In genomic region chr2:29835391-29835899, GRCm38 (mm10) we compare ENCODE assay signal across 14 mouse cellular contexts. TPM values are rescaled to one million over a fixed set of nuclear protein-coding genes. Genes with fewer than 3 reads are reported as not detected.
DNase-seq lines count a peak whose midpoint lies in the region; ATAC-seq and TF ChIP-seq lines count a peak whose summit lies in the region.
"Had no signal": no experiment of that assay in that cellular context is flagged by ENCODE, and none has a peak within 500 bp of the region (broad histone marks: within the 10 kb centered on the region; RNA-seq: fewer than 3 reads in every experiment).

No protein-coding gene starts in this region.

- H3K4me2 ChIP-seq in kidney, postnatal 0 days (ENCODE audit: low read length) = no peak overlapping the region
- no peak overlapping the region for H3K4me2 ChIP-seq in kidney, embryonic 14.5 days (replicated peaks; ENCODE audit: low read depth, low read length)
- no peak overlapping the region for H3K4me2 ChIP-seq in hindbrain, embryonic 15.5 days
- H3K4me2 ChIP-seq in neural tube, embryonic 12.5 days (replicated peaks) = peak overlapping the region; percentile 31; the same call in 1 of the 2 replicates
- H3K4me2 ChIP-seq: heart, embryonic 13.5 days had no signal

- H3K9ac ChIP-seq in kidney, postnatal 0 days (ENCODE audit: low read depth, low read length) = no peak overlapping the region
- no peak overlapping the region for H3K9ac ChIP-seq in kidney, embryonic 14.5 days (ENCODE audit: low read depth, low read length)
- no peak overlapping the region for H3K9ac ChIP-seq in hindbrain, embryonic 15.5 days
- H3K9ac ChIP-seq in neural tube, embryonic 12.5 days = 0 out of 2 replicates have a peak overlapping the region, but pooled peaks have one; percentile 13
- H3K9ac ChIP-seq: heart, embryonic 13.5 days had no signal

- no peak for TF ChIP-seq POLR2A in cortical plate, adult 2 months (IDR thresholded peaks at IDR 0.05; ENCODE audit: extremely low read depth, insufficient read depth, low read length)

- no peaks in the 10 kb centered on the region for H3K4me1 ChIP-seq in kidney, postnatal 0 days (replicated peaks; ENCODE audit: insufficient read depth, low read length)
- H3K4me1 ChIP-seq in kidney, embryonic 14.5 days (ENCODE audit: control insufficient read depth, insufficient read depth, low read length) = no peaks in the 10 kb centered on the region
- no peaks in the 10 kb centered on the region for H3K4me1 ChIP-seq in cortical plate, adult 2 months (ENCODE audit: control insufficient read depth, insufficient read depth, low read length)
- peaks cover 20% of the 10 kb centered on the region for H3K4me1 ChIP-seq in hindbrain, embryonic 15.5 days (replicated peaks)
- peaks cover 40% of the 10 kb centered on the region for H3K4me1 ChIP-seq in neural tube, embryonic 12.5 days

- 0 out of 2 replicates have a peak, but pooled peaks have one; percentile 17 for ATAC-seq in kidney, postnatal 0 days (replicated peaks; ENCODE audit: low FRiP score, low read depth)
- no peak for ATAC-seq in kidney, embryonic 14.5 days (ENCODE audit: low FRiP score, low TSS enrichment)
- ATAC-seq in hindbrain, embryonic 15.5 days (ENCODE audit: low FRiP score, low read depth) = 0 out of 2 replicates have a peak, but pooled peaks have one; percentile 33
- ATAC-seq in neural tube, embryonic 12.5 days (ENCODE audit: low FRiP score, low read depth) = peak; percentile 46
- ATAC-seq: lung, postnatal 0 days had no signal

- peaks cover 29% of the 10 kb centered on the region for H3K36me3 ChIP-seq in kidney, postnatal 0 days (ENCODE audit: insufficient read depth, low read length)
- peaks cover 31% of the 10 kb centered on the region; the same call in 1 of the 2 replicates for H3K36me3 ChIP-seq in kidney, embryonic 14.5 days (ENCODE audit: control insufficient read depth, insufficient read depth, low read length)
- peaks cover 6% of the 10 kb centered on the region; the same call in 1 of the 2 replicates for H3K36me3 ChIP-seq in hindbrain, embryonic 15.5 days
- H3K36me3 ChIP-seq in neural tube, embryonic 12.5 days = peaks cover 10% of the 10 kb centered on the region

- no peak overlapping the region for H3K4me3 ChIP-seq in kidney, postnatal 0 days (replicated peaks; ENCODE audit: low read depth, low read length)
- H3K4me3 ChIP-seq in kidney, embryonic 14.5 days (ENCODE audit: low read length) = no peak overlapping the region
- no peak overlapping the region for H3K4me3 ChIP-seq in cortical plate, adult 2 months (ENCODE audit: insufficient read depth, low read length)
- H3K4me3 ChIP-seq in hindbrain, embryonic 15.5 days = no peak overlapping the region
- H3K4me3 ChIP-seq in neural tube, embryonic 12.5 days = no peak overlapping the region
- H3K4me3 ChIP-seq: gastrocnemius, adult 2 months; heart, embryonic 13.5 days; myocyte had no signal

- intact Hi-C loops in left cerebral cortex, postnatal 4 days (cut with DNase I) = no loop called here

- TF ChIP-seq CTCF in kidney, postnatal 0 days (IDR thresholded peaks at IDR 0.05; ENCODE audit: low read depth) = no peak
- no peak for TF ChIP-seq CTCF in cortical plate, adult 2 months (IDR thresholded peaks at IDR 0.05; ENCODE audit: extremely low read depth, insufficient read depth, low read length)

- 63% methylated on average over 2 of the region's 2 CpGs for WGBS in kidney, postnatal 0 days
- WGBS in kidney, embryonic 14.5 days = 52% methylated on average over 2 of the region's 2 CpGs
- WGBS in hindbrain, embryonic 15.5 days = 8% methylated on average over 2 of the region's 2 CpGs
- WGBS in neural tube, embryonic 12.5 days = 15% methylated on average over 2 of the region's 2 CpGs

- no peak for DNase-seq in kidney, postnatal 0 days (ENCODE audit: low spot score)
- no peak for DNase-seq in layer of hippocampus, adult 11-12 months (ENCODE audit: low spot score)
- DNase-seq in ovary, postnatal 14 days (ENCODE audit: low spot score) = no peak
- DNase-seq in left cerebral cortex, postnatal 4 days = no peak
- DNase-seq: cerebellum, adult 11 months; gastrocnemius, adult 2 months; kidney, postnatal 10 days had no signal

- no peak overlapping the region for H3K27ac ChIP-seq in kidney, postnatal 0 days
- H3K27ac ChIP-seq in kidney, embryonic 14.5 days (ENCODE audit: low read depth, low read length) = no peak overlapping the region
- H3K27ac ChIP-seq in cortical plate, adult 2 months (ENCODE audit: insufficient read depth, low read length) = peak overlapping the region; percentile 14
- H3K27ac ChIP-seq in hindbrain, embryonic 15.5 days (replicated peaks) = peak overlapping the region; percentile 58
- H3K27ac ChIP-seq in neural tube, embryonic 12.5 days = peak overlapping the region; percentile 75
- H3K27ac ChIP-seq: gastrocnemius, adult 2 months; heart, embryonic 13.5 days had no signal

- no peaks in the 10 kb centered on the region for H3K9me3 ChIP-seq in kidney, postnatal 0 days (replicated peaks; ENCODE audit: low read length)
- H3K9me3 ChIP-seq in kidney, embryonic 14.5 days (ENCODE audit: control insufficient read depth, low read length) = no peaks in the 10 kb centered on the region
- no peaks in the 10 kb centered on the region for H3K9me3 ChIP-seq in hindbrain, embryonic 15.5 days
- no peaks in the 10 kb centered on the region for H3K9me3 ChIP-seq in neural tube, embryonic 12.5 days
- H3K9me3 ChIP-seq: heart, embryonic 13.5 days had no signal

- H3K27me3 ChIP-seq in kidney, postnatal 0 days (ENCODE audit: insufficient read depth, low read length) = no peaks in the 10 kb centered on the region
- H3K27me3 ChIP-seq in kidney, embryonic 14.5 days (ENCODE audit: control insufficient read depth, insufficient read depth, low read length) = no peaks in the 10 kb centered on the region
- H3K27me3 ChIP-seq in hindbrain, embryonic 15.5 days = no peaks in the 10 kb centered on the region
- no peaks in the 10 kb centered on the region for H3K27me3 ChIP-seq in neural tube, embryonic 12.5 days (replicated peaks)
- H3K27me3 ChIP-seq: heart, embryonic 13.5 days had no signal

RNA-seq across cellular contexts. Expression of gene Urm1, which starts 15.6 kb away (rescaled TPM):
- polyA plus RNA-seq in kidney, postnatal 0 days (2015; fragmentation: Nextera tagmentation; extraction: Ambion mirVana) = 26.1 and 29.0 TPM in 2 replicates
- polyA plus RNA-seq in kidney, embryonic 14.5 days (2014; fragmentation: Nextera tagmentation; extraction: Ambion mirVana) = 27.3 and 29.2 TPM in 2 replicates
- 68.6 and 75.0 TPM in 2 replicates for polyA plus RNA-seq in cortical plate, adult 2 months (2012; rRNA removed)
- polyA plus RNA-seq in hindbrain, embryonic 15.5 days (2015; fragmentation: Nextera tagmentation; extraction: Ambion mirVana) = 25.8 and 27.8 TPM in 2 replicates
- polyA plus RNA-seq in neural tube, embryonic 12.5 days (2016; fragmentation: Nextera tagmentation; extraction: Ambion mirVana) = 17.2 and 19.2 TPM in 2 replicates
- total RNA-seq in left cerebral cortex, postnatal 4 days (2021) = 10 to 100 TPM; 46.1 to 51.1 TPM

RNA-seq across cellular contexts. Expression of gene Slc27a4, which starts 33.0 kb away (rescaled TPM):
- polyA plus RNA-seq in kidney, postnatal 0 days (2015; fragmentation: Nextera tagmentation; extraction: Ambion mirVana) = 15.0 and 15.5 TPM in 2 replicates
- 9.1 and 11.4 TPM in 2 replicates for polyA plus RNA-seq in kidney, embryonic 14.5 days (2014; fragmentation: Nextera tagmentation; extraction: Ambion mirVana)
- 74.2 and 77.1 TPM in 2 replicates for polyA plus RNA-seq in cortical plate, adult 2 months (2012; rRNA removed)
- polyA plus RNA-seq in hindbrain, embryonic 15.5 days (2015; fragmentation: Nextera tagmentation; extraction: Ambion mirVana) = 47.2 and 50.0 TPM in 2 replicates
- 32.7 and 34.7 TPM in 2 replicates for polyA plus RNA-seq in neural tube, embryonic 12.5 days (2016; fragmentation: Nextera tagmentation; extraction: Ambion mirVana)
- 10 to 100 TPM; 80.4 to 86.7 TPM for total RNA-seq in left cerebral cortex, postnatal 4 days (2021)

RNA-seq across cellular contexts. Expression of gene Cercam, which starts 33.5 kb away (rescaled TPM):
- 10.2 and 10.3 TPM in 2 replicates for polyA plus RNA-seq in kidney, postnatal 0 days (2015; fragmentation: Nextera tagmentation; extraction: Ambion mirVana)
- polyA plus RNA-seq in kidney, embryonic 14.5 days (2014; fragmentation: Nextera tagmentation; extraction: Ambion mirVana) = 8.9 and 15.6 TPM in 2 replicates
- 18.4 and 21.0 TPM in 2 replicates for polyA plus RNA-seq in cortical plate, adult 2 months (2012; rRNA removed)
- 22.1 and 25.9 TPM in 2 replicates for polyA plus RNA-seq in hindbrain, embryonic 15.5 days (2015; fragmentation: Nextera tagmentation; extraction: Ambion mirVana)
- 24.0 and 24.6 TPM in 2 replicates for polyA plus RNA-seq in neural tube, embryonic 12.5 days (2016; fragmentation: Nextera tagmentation; extraction: Ambion mirVana)
- 10 to 100 TPM; 17.5 to 19.0 TPM for total RNA-seq in left cerebral cortex, postnatal 4 days (2021)

RNA-seq across cellular contexts. Expression of gene Trub2, which starts 47.1 kb away (rescaled TPM):
- polyA plus RNA-seq in kidney, postnatal 0 days (2015; fragmentation: Nextera tagmentation; extraction: Ambion mirVana) = 24.1 and 25.9 TPM in 2 replicates
- polyA plus RNA-seq in kidney, embryonic 14.5 days (2014; fragmentation: Nextera tagmentation; extraction: Ambion mirVana) = 36.5 and 41.3 TPM in 2 replicates
- polyA plus RNA-seq in cortical plate, adult 2 months (2012; rRNA removed) = 37.6 and 40.0 TPM in 2 replicates
- polyA plus RNA-seq in hindbrain, embryonic 15.5 days (2015; fragmentation: Nextera tagmentation; extraction: Ambion mirVana) = 32.0 and 32.1 TPM in 2 replicates
- 44.4 and 44.7 TPM in 2 replicates for polyA plus RNA-seq in neural tube, embryonic 12.5 days (2016; fragmentation: Nextera tagmentation; extraction: Ambion mirVana)
- 10 to 100 TPM; 48.2 to 51.1 TPM for total RNA-seq in left cerebral cortex, postnatal 4 days (2021)

RNA-seq across cellular contexts. Expression of gene Coq4, which starts 48.2 kb away (rescaled TPM):
- polyA plus RNA-seq in kidney, postnatal 0 days (2015; fragmentation: Nextera tagmentation; extraction: Ambion mirVana) = 29.3 and 31.1 TPM in 2 replicates
- polyA plus RNA-seq in kidney, embryonic 14.5 days (2014; fragmentation: Nextera tagmentation; extraction: Ambion mirVana) = 44.8 and 47.0 TPM in 2 replicates
- polyA plus RNA-seq in cortical plate, adult 2 months (2012; rRNA removed) = 39.0 and 42.6 TPM in 2 replicates
- polyA plus RNA-seq in hindbrain, embryonic 15.5 days (2015; fragmentation: Nextera tagmentation; extraction: Ambion mirVana) = 38.2 and 45.7 TPM in 2 replicates
- polyA plus RNA-seq in neural tube, embryonic 12.5 days (2016; fragmentation: Nextera tagmentation; extraction: Ambion mirVana) = 32.7 and 36.4 TPM in 2 replicates
- 10 to 100 TPM; 32.7 to 38.4 TPM for total RNA-seq in left cerebral cortex, postnatal 4 days (2021)

Comparison
In these comparisons a context has a peak if more than half of its experiments do, and no peak if none do; other contexts are left out.
1. H3K27ac ChIP-seq: peak in cortical plate, adult 2 months (single experiment), hindbrain, embryonic 15.5 days (single experiment) and neural tube, embryonic 12.5 days (single experiment); none in kidney, postnatal 0 days (single experiment) and kidney, embryonic 14.5 days (single experiment).